Mouse (Mus musculus) midbrain, embryonic 16.5 days (tissue): ENCODE measurements around the gene Zranb3. TPM values are rescaled to one million over a fixed set of nuclear protein-coding genes. Genes with fewer than 3 reads are reported as not detected.
"Not testable (repeated sequence)": the region's sequence is repeated elsewhere in the genome, so short reads cannot be mapped to it uniquely, and the experiment has no call there.

ENCODE experiments used
- ATAC-seq: fragments of 200-750 bp; cut with Nextera tagmentation; 2 replicates; pipeline ENCODE4 v1.8.0; 2017; ENCODE audit warnings: moderate TSS enrichment
- H3K27ac ChIP-seq: fragments of 300-500 bp; sonication (generic); 2 replicates; pipeline ENCODE4 v1.5.1; 2014; ENCODE audit warnings: mild to moderate bottlenecking, low read length, mixed read lengths
- H3K27me3 ChIP-seq: fragments of 300-500 bp; sonication (generic); 2 replicates; pipeline ENCODE4 v1.6.1; 2014; ENCODE audit warnings: low read depth, low read length, mixed read lengths; ENCODE audit not compliant: control insufficient read depth, insufficient read depth
- H3K36me3 ChIP-seq: fragments of 300-500 bp; sonication (generic); 2 replicates; pipeline ENCODE4 v1.6.1; 2014; ENCODE audit warnings: mild to moderate bottlenecking, low read length, moderate library complexity, mixed read lengths; ENCODE audit not compliant: control insufficient read depth, insufficient read depth
- H3K4me1 ChIP-seq: fragments of 300-500 bp; sonication (generic); 2 replicates; pipeline ENCODE4 v1.6.1; 2014; ENCODE audit warnings: mild to moderate bottlenecking, low read length, mixed read lengths; ENCODE audit not compliant: control insufficient read depth, insufficient read depth
- H3K4me2 ChIP-seq: fragments of 300-500 bp; sonication (generic); 2 replicates; pipeline ENCODE4 v1.6.1; 2014; ENCODE audit warnings: mild to moderate bottlenecking, low read length, mixed read lengths
- H3K4me3 ChIP-seq: fragments of 300-500 bp; sonication (generic); 2 replicates; pipeline ENCODE4 v1.5.1; 2014; ENCODE audit warnings: low read depth, mild to moderate bottlenecking, low read length, moderate library complexity, mixed read lengths
- H3K9ac ChIP-seq: fragments of 300-500 bp; sonication (generic); 2 replicates; pipeline ENCODE4 v1.6.1; 2014; ENCODE audit warnings: low read depth, low read length, mixed read lengths
- H3K9me3 ChIP-seq: fragments of 300-500 bp; sonication (generic); replicated peaks from 2 replicates; pipeline ENCODE4 v1.6.1; 2014; ENCODE audit warnings: mild to moderate bottlenecking, low read length, mixed read lengths; ENCODE audit not compliant: control insufficient read depth, poor library complexity, severe bottlenecking
- WGBS: fragments of 180-500 bp; shearing (Covaris S2); extraction: QIAGEN DNeasy Blood & Tissue Kit; methylation state at CpG from one replicate; pipeline ENCODE4 v1.1.7; 2014; 5-methylcytosine and 5-hydroxymethylcytosine counted together
- polyA plus RNA-seq: library from polyadenylated mRNA; unstranded; fragments of >200 nt; fragmentation: Nextera tagmentation; extraction: Ambion mirVana; gene quantifications from 2 replicates; pipeline ENCODE4 v1.2.1, GENCODE M21; 2015

Zranb3 gene
- polyA plus RNA-seq, 1 experiment from 2014 or later = 3.4 TPM

- Histone ChIP-seq H3K4me2 (no peak overlapping the region), H3K9me3 (no peaks in the 10 kb centered on the region), H3K9ac (no peak overlapping the region), H3K27ac (no peak overlapping the region), H3K36me3 (no peaks in the 10 kb centered on the region), H3K4me3 (no peak overlapping the region), H3K4me1 (no peaks in the 10 kb centered on the region), H3K27me3 (no peaks in the 10 kb centered on the region)
- 76% methylated on average over 2 of the region's 2 CpGs for WGBS
- ATAC-seq = 0 out of 2 replicates have a peak, but pooled peaks have one; percentile 48
These were observed 93.1 kb downstream of the Zranb3 start for GRCm38 (mm10) chr1:128009751-128010150.

- H3K4me2 ChIP-seq, H3K4me3 ChIP-seq, ATAC-seq, H3K27me3 ChIP-seq, H3K36me3 ChIP-seq, H3K27ac ChIP-seq, H3K4me1 ChIP-seq, H3K9me3 ChIP-seq, H3K9ac ChIP-seq: not testable (repeated sequence)
- 87% methylated on average over 11 of the region's 11 CpGs for WGBS
These were observed 96.7 kb downstream of the Zranb3 start for GRCm38 (mm10) chr1:128006042-128006600.

GRCm38 (mm10) chr1:128004371-128004720 lies 98.5 kb downstream of the Zranb3 start:
- no peaks in the 10 kb centered on the region for H3K27me3 ChIP-seq
- H3K4me1 ChIP-seq = peaks cover 8% of the 10 kb centered on the region; the same call in 1 of the 2 replicates
- H3K27ac ChIP-seq = peak overlapping the region; percentile 64
- ATAC-seq = peak; percentile 57
- no peak overlapping the region for H3K4me3 ChIP-seq
- H3K9ac ChIP-seq = no peak overlapping the region
- no peaks in the 10 kb centered on the region for H3K36me3 ChIP-seq
- 66% methylated on average over 2 of the region's 2 CpGs for WGBS
- no peaks in the 10 kb centered on the region for H3K9me3 ChIP-seq
- no peak overlapping the region for H3K4me2 ChIP-seq

- ATAC-seq = peak; percentile 78
- Histone ChIP-seq H3K4me3 (no peak overlapping the region), H3K4me1 (peaks cover 8% of the 10 kb centered on the region; the same call in 1 of the 2 replicates), H3K9ac (no peak overlapping the region), H3K27me3 (no peaks in the 10 kb centered on the region), H3K4me2 (no peak overlapping the region), H3K36me3 (no peaks in the 10 kb centered on the region), H3K9me3 (no peaks in the 10 kb centered on the region), H3K27ac (peak overlapping the region; percentile 64)
- 76% methylated on average over 4 of the region's 4 CpGs for whole genome bisulfite sequencing
These were observed 99.0 kb downstream of the Zranb3 start for GRCm38 (mm10) chr1:128003712-128004370.

- peaks cover 8% of the 10 kb centered on the region; the same call in 1 of the 2 replicates for H3K4me1 ChIP-seq
- no peak for ATAC-seq
- H3K27ac ChIP-seq = no peak overlapping the region
- no peaks in the 10 kb centered on the region for H3K36me3 ChIP-seq
- H3K27me3 ChIP-seq = no peaks in the 10 kb centered on the region
- no peak overlapping the region for H3K4me2 ChIP-seq
- no peaks in the 10 kb centered on the region for H3K9me3 ChIP-seq
- H3K4me3 ChIP-seq = no peak overlapping the region
- 93% methylated on average over 2 of the region's 2 CpGs for WGBS
- H3K9ac ChIP-seq = no peak overlapping the region
These were observed 100.7 kb downstream of the Zranb3 start for GRCm38 (mm10) chr1:128002159-128002558.

GRCm38 (mm10) chr1:128000931-128001330 lies 101.9 kb downstream of the Zranb3 start:
- not testable (repeated sequence) for H3K9ac ChIP-seq, ATAC-seq
- WGBS = 79% methylated on average over 4 of the region's 4 CpGs

GRCm38 (mm10) chr1:127993892-127994291 lies 109.0 kb downstream of the Zranb3 start:
- Histone ChIP-seq H3K4me1 (peaks cover 12% of the 10 kb centered on the region), H3K27me3 (no peaks in the 10 kb centered on the region), H3K4me2 (no peak overlapping the region), H3K4me3 (no peak overlapping the region), H3K36me3 (no peaks in the 10 kb centered on the region), H3K9ac (no peak overlapping the region), H3K9me3 (no peaks in the 10 kb centered on the region), H3K27ac (no peak overlapping the region)
- ATAC-seq = no peak
- WGBS = 93% methylated on average over 4 of the region's 4 CpGs

More at GRCm38 (mm10) chr1:128000931-128001330, 101.9 kb downstream of the Zranb3 start:
- H3K27ac ChIP-seq, H3K4me2 ChIP-seq, H3K36me3 ChIP-seq, H3K4me3 ChIP-seq, H3K4me1 ChIP-seq, H3K9me3 ChIP-seq, H3K27me3 ChIP-seq: not testable (repeated sequence)

- 33% methylated on average over 9 of the region's 9 CpGs for WGBS
- Histone ChIP-seq H3K27me3 (no peaks in the 10 kb centered on the region), H3K4me2 (no peak overlapping the region)
These were observed 112.7 kb downstream of the Zranb3 start for GRCm38 (mm10) chr1:127989876-127990731.

GRCm38 (mm10) chr1:127989387-127989786 lies 113.5 kb downstream of the Zranb3 start:
- Histone ChIP-seq H3K4me2 (no peak overlapping the region), H3K4me3 (no peak overlapping the region), H3K9ac (no peak overlapping the region), H3K27ac (no peak overlapping the region), H3K4me1 (peaks cover 12% of the 10 kb centered on the region), H3K27me3 (no peaks in the 10 kb centered on the region), H3K36me3 (no peaks in the 10 kb centered on the region), H3K9me3 (no peaks in the 10 kb centered on the region)
- no peak for ATAC-seq
- 75% methylated on average over 4 of the region's 4 CpGs for WGBS

More at GRCm38 (mm10) chr1:127989876-127990731, 112.7 kb downstream of the Zranb3 start:
- peak; percentile 79 for ATAC-seq
- Histone ChIP-seq H3K27ac (peak overlapping the region; percentile 54), H3K4me3 (no peak overlapping the region), H3K9me3 (no peaks in the 10 kb centered on the region), H3K36me3 (no peaks in the 10 kb centered on the region), H3K4me1 (peaks cover 12% of the 10 kb centered on the region), H3K9ac (no peak overlapping the region; the same call in 1 of the 2 replicates)
